ENCODE assay signal across 21 mouse cellular contexts in genomic region chr10:84490115-84490514, GRCm38 (mm10). TPM values are rescaled to one million over a fixed set of nuclear protein-coding genes. Genes with fewer than 3 reads are reported as not detected.
A peak's percentile ranks its signal among the peaks of the same experiment; 100 is the strongest.
DNase-seq lines count a peak whose midpoint lies in the region; ATAC-seq and TF ChIP-seq lines count a peak whose summit lies in the region.
"Had no signal": no experiment of that assay in that cellular context is flagged by ENCODE, and none has a peak within 500 bp of the region (broad histone marks: within the 10 kb centered on the region; RNA-seq: fewer than 3 reads in every experiment).

No protein-coding gene starts in this region.

- no peak overlapping the region for H3K9ac ChIP-seq in liver, embryonic 12.5 days
- no peak overlapping the region for H3K9ac ChIP-seq in hindbrain, embryonic 16.5 days (ENCODE audit: low read depth, low read length)
- H3K9ac ChIP-seq: forebrain, embryonic 13.5 days; forebrain, postnatal 0 days; heart, embryonic 13.5 days had no signal

- no peaks in the 10 kb centered on the region; the same call in 1 of the 2 replicates for H3K27me3 ChIP-seq in liver, embryonic 12.5 days (replicated peaks)
- H3K27me3 ChIP-seq in hindbrain, embryonic 16.5 days (replicated peaks; ENCODE audit: control insufficient read depth, insufficient read depth, low read length) = no peaks in the 10 kb centered on the region
- H3K27me3 ChIP-seq: forebrain, embryonic 13.5 days; heart, embryonic 13.5 days had no signal

- TF ChIP-seq POLR2A in bone marrow, adult 2 months (IDR thresholded peaks at IDR 0.05; ENCODE audit: borderline replicate concordance, control insufficient read depth, low read depth, low read length) = no peak

- 0 out of 2 replicates have a peak, but pooled peaks have one; percentile 21 for ATAC-seq in liver, embryonic 12.5 days
- peak; percentile 41 for ATAC-seq in megakaryocyte, adult 5-6 weeks (ENCODE audit: poor library complexity, severe bottlenecking)
- ATAC-seq in hindbrain, embryonic 16.5 days = no peak
- ATAC-seq: forebrain, embryonic 13.5 days; forebrain, postnatal 0 days; hindbrain, postnatal 0 days had no signal

- DNase-seq in liver = no peak
- DNase-seq in kidney, postnatal 36 days = no peak
- DNase-seq in left cerebral cortex, postnatal 4 days = no peak
- DNase-seq: adrenal gland, adult 8-10 months; adrenal gland, postnatal 36 days; cerebellum, adult 11-12 months; cerebellum, adult 9-10 months; cerebellum, postnatal 25 days; forebrain, postnatal 0 days; gastrocnemius, adult 2 months; gastrocnemius, postnatal 25 days; heart, adult 11 months; heart, postnatal 36 days had no signal

- H3K4me2 ChIP-seq in liver, embryonic 12.5 days = no peak overlapping the region
- H3K4me2 ChIP-seq in hindbrain, embryonic 16.5 days (ENCODE audit: low read length) = no peak overlapping the region
- H3K4me2 ChIP-seq: forebrain, embryonic 13.5 days; heart, embryonic 13.5 days had no signal

- H3K4me3 ChIP-seq in liver, embryonic 12.5 days = no peak overlapping the region
- no peak overlapping the region for H3K4me3 ChIP-seq in bone marrow, adult 2 months (replicated peaks; ENCODE audit: control insufficient read depth, low read depth, low read length)
- H3K4me3 ChIP-seq in hindbrain, embryonic 16.5 days (ENCODE audit: low read length) = no peak overlapping the region
- H3K4me3 ChIP-seq: embryonic facial prominence, embryonic 10.5 days; forebrain, embryonic 13.5 days; gastrocnemius, adult 2 months; heart, embryonic 13.5 days had no signal

- H3K36me3 ChIP-seq in liver, embryonic 12.5 days = no peaks in the 10 kb centered on the region
- no peaks in the 10 kb centered on the region for H3K36me3 ChIP-seq in hindbrain, embryonic 16.5 days (ENCODE audit: control insufficient read depth, insufficient read depth, low read length)
- H3K36me3 ChIP-seq: embryonic facial prominence, embryonic 10.5 days; heart, embryonic 13.5 days had no signal

- H3K4me1 ChIP-seq in liver, embryonic 12.5 days = peaks cover 6% of the 10 kb centered on the region; the same call in 1 of the 2 replicates
- H3K4me1 ChIP-seq in bone marrow, adult 2 months (ENCODE audit: control insufficient read depth, insufficient read depth, low read length) = peaks cover 4% of the 10 kb centered on the region
- no peaks in the 10 kb centered on the region for H3K4me1 ChIP-seq in hindbrain, embryonic 16.5 days (ENCODE audit: control insufficient read depth, insufficient read depth, low read depth, low read length)
- H3K4me1 ChIP-seq: embryonic facial prominence, embryonic 10.5 days; forebrain, embryonic 13.5 days had no signal

- intact Hi-C loops in left cerebral cortex, postnatal 4 days (cut with DNase I) = no loop called here

- 34% methylated on average over 5 of the region's 5 CpGs for WGBS in liver, embryonic 12.5 days (ENCODE audit: insufficient replicate concordance)
- 40% methylated on average over 5 of the region's 5 CpGs for WGBS in bone marrow, adult 2 months
- 83% methylated on average over 5 of the region's 5 CpGs for WGBS in hindbrain, embryonic 16.5 days

- TF ChIP-seq CTCF in bone marrow, adult 2 months (IDR thresholded peaks at IDR 0.05; ENCODE audit: control insufficient read depth, insufficient read depth, low read length) = no peak

- no peaks in the 10 kb centered on the region for H3K9me3 ChIP-seq in liver, embryonic 12.5 days (replicated peaks)
- H3K9me3 ChIP-seq in hindbrain, embryonic 16.5 days (ENCODE audit: control insufficient read depth, low read length) = no peaks in the 10 kb centered on the region
- H3K9me3 ChIP-seq: embryonic facial prominence, embryonic 10.5 days; forebrain, embryonic 13.5 days; heart, embryonic 13.5 days had no signal

- H3K27ac ChIP-seq in liver, embryonic 12.5 days = no peak overlapping the region
- H3K27ac ChIP-seq in bone marrow, adult 2 months (ENCODE audit: control insufficient read depth, insufficient read depth, low read depth, low read length, poor library complexity) = peak overlapping the region; percentile 40; the same call in 1 of the 2 replicates
- no peak overlapping the region for H3K27ac ChIP-seq in hindbrain, embryonic 16.5 days (ENCODE audit: low read depth, low read length)
- H3K27ac ChIP-seq: embryonic facial prominence, embryonic 10.5 days; forebrain, embryonic 13.5 days; gastrocnemius, adult 2 months; heart, embryonic 13.5 days; hindbrain, postnatal 0 days had no signal

RNA-seq across cellular contexts. Expression of gene Ckap4, which starts 43.7 kb away (rescaled TPM):
- polyA plus RNA-seq in liver, embryonic 12.5 days (2016; fragmentation: Nextera tagmentation; extraction: Ambion mirVana) = 26.0 and 28.8 TPM in 2 replicates
- 12.5 and 27.6 TPM in 2 replicates for polyA plus RNA-seq in bone marrow, adult 2 months (2011; ENCODE audit: insufficient read depth, insufficient read length, low replicate concordance, missing spikeins)
- total RNA-seq in megakaryocyte, adult 5-6 weeks (2015) = 122 and 125 TPM in 2 replicates
- 115 TPM in 2 replicates for total RNA-seq in megakaryocyte, adult 5-6 weeks (2017)
- polyA plus RNA-seq in hindbrain, embryonic 16.5 days (2015; fragmentation: Nextera tagmentation; extraction: Ambion mirVana) = 24.2 and 51.3 TPM in 2 replicates
- 10 to 100 TPM; 52.3 to 53.4 TPM for total RNA-seq in left cerebral cortex, postnatal 4 days (2021)

RNA-seq across cellular contexts. Expression of gene Nuak1, which starts 49.7 kb away (rescaled TPM):
- polyA plus RNA-seq in liver, embryonic 12.5 days (2016; fragmentation: Nextera tagmentation; extraction: Ambion mirVana) = 0.25 and 0.31 TPM in 2 replicates
- polyA plus RNA-seq in bone marrow, adult 2 months (2011; ENCODE audit: insufficient read depth, insufficient read length, low replicate concordance, missing spikeins) = 2.1 and 4.0 TPM in 2 replicates
- total RNA-seq in megakaryocyte, adult 5-6 weeks (2015) = 0.05 and 0.29 TPM in 2 replicates
- 0.11 and 0.37 TPM in 2 replicates for total RNA-seq in megakaryocyte, adult 5-6 weeks (2017)
- polyA plus RNA-seq in hindbrain, embryonic 16.5 days (2015; fragmentation: Nextera tagmentation; extraction: Ambion mirVana) = 4.7 and 5.4 TPM in 2 replicates
- 10 to 100 TPM; 51.7 to 53.0 TPM for total RNA-seq in left cerebral cortex, postnatal 4 days (2021)
